Mouse (Mus musculus) embryonic fibroblast, embryonic 13.5 days (primary cell): ENCODE measurements around the gene Ppard.

Experiments used
- CTCF ChIP-seq: IDR thresholded peaks from 2 replicates; pipeline ENCODE4 v1.5.1; 2011; ENCODE audit warnings: mild to moderate bottlenecking, control low read depth, low read length, moderate library complexity, borderline replicate concordance; ENCODE audit not compliant: insufficient read depth
- POLR2A ChIP-seq: IDR thresholded peaks from 2 replicates; pipeline ENCODE4 v1.6.1; 2011; ENCODE audit warnings: low read depth, mild to moderate bottlenecking, control low read depth, low read length, moderate library complexity

DNA sequence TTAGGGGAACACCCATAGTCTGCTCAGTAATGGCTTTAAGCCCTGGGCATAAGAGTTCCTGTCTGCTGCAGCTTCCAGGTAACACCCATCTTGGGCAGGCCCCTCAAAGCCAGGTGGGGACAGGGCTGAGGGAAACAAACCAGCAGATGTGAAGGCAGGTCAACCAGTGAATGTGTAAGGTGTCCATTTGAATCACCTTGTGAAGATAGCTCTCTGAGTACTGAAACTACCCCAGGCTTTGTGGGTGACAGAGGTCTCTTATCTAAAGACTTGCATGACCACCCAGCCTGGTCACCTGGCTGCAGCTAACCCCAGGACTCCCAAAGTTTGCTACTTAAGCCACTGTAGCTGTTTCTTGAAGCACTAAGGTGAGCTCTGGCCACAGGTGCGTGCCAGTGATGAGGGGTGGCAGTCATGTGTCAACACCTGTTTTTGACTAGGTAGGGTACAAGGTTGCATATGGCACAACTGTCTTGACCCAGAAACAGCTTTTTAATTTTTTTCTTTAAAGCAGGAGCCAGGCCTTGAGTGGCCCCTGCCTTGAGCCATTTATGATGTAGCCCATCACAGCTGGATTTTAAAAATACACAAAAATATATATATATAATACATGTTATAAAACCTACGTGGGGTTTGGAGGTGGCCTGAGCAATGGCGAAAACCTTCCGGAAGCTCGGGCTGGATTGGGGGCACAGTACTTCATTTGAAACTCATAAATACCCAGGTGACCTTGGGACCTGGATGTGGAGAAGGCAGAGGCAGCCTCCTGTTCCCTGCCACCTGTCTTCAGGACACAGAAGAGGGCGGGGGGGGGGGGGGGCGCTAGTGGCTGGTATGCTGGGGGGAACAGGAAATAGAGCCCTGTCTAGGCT, 99.0 kb downstream of the Ppard start:
- TF ChIP-seq POLR2A = peak; percentile 65
- TF ChIP-seq CTCF = no peak
